Mouse (Mus musculus): ENCODE data around the gene Aldh3a1. TPM values are rescaled to one million over a fixed set of nuclear protein-coding genes. Genes with fewer than 3 reads are reported as not detected.

The Aldh3a1 gene
- polyA plus RNA-seq, 1 experiment = not detected

GRCm38 (mm10) chr11:61174821-61175658 lies 32.3 kb upstream of the Aldh3a1 start, which contains the start of gene Usp22:
Usp22 (minus strand) TSS chr11:61175055.
- H3K4me1 ChIP-seq (ENCODE audit: control insufficient read depth, insufficient read depth, low read length) = no peaks in the 10 kb centered on the region
- 0 out of 2 replicates have a peak, but pooled peaks have one; percentile 43 for TF ChIP-seq EP300 (IDR thresholded peaks at IDR 0.05; ENCODE audit: insufficient read depth, low read depth, low read length)
- no peak for TF ChIP-seq CTCF (IDR thresholded peaks at IDR 0.05; ENCODE audit: low read depth, low read length)
- peak; percentile 72 for TF ChIP-seq POLR2A (IDR thresholded peaks at IDR 0.05; ENCODE audit: insufficient read depth, low read length)
- H3K27ac ChIP-seq (ENCODE audit: insufficient read depth, low read length) = no peak within 1 kb of the TSS
- H3K9me3 ChIP-seq (replicated peaks; ENCODE audit: control insufficient read depth, insufficient read depth, low read length, poor library complexity, severe bottlenecking) = no peaks in the 10 kb centered on the region
- no peaks in the 10 kb centered on the region for H3K27me3 ChIP-seq (ENCODE audit: control insufficient read depth, insufficient read depth, low read length, poor library complexity, severe bottlenecking)
- H3K4me3 ChIP-seq (ENCODE audit: low read depth, low read length) = peak within 1 kb of the TSS; percentile 92
- H3K36me3 ChIP-seq (ENCODE audit: control insufficient read depth, insufficient read depth, low read length, poor library complexity, severe bottlenecking) = no peaks in the 10 kb centered on the region
- peak within 1 kb of the TSS; percentile 72 for H3K9ac ChIP-seq (ENCODE audit: low read depth, poor library complexity, severe bottlenecking)

- no peak overlapping the region for H3K9ac ChIP-seq (ENCODE audit: low read depth, poor library complexity, severe bottlenecking)
- no peak overlapping the region for H3K27ac ChIP-seq (ENCODE audit: insufficient read depth, low read length)
- H3K4me1 ChIP-seq (ENCODE audit: control insufficient read depth, insufficient read depth, low read length) = no peaks in the 10 kb centered on the region
- H3K9me3 ChIP-seq (replicated peaks; ENCODE audit: control insufficient read depth, insufficient read depth, low read length, poor library complexity, severe bottlenecking) = no peaks in the 10 kb centered on the region
- no peak overlapping the region for H3K4me3 ChIP-seq (ENCODE audit: low read depth, low read length)
- no peaks in the 10 kb centered on the region for H3K27me3 ChIP-seq (ENCODE audit: control insufficient read depth, insufficient read depth, low read length, poor library complexity, severe bottlenecking)
- TF ChIP-seq CTCF (IDR thresholded peaks at IDR 0.05; ENCODE audit: low read depth, low read length) (no peak), EP300 (IDR thresholded peaks at IDR 0.05; ENCODE audit: insufficient read depth, low read depth, low read length) (no peak), POLR2A (IDR thresholded peaks at IDR 0.05; ENCODE audit: insufficient read depth, low read length) (no peak)
- no peaks in the 10 kb centered on the region for H3K36me3 ChIP-seq (ENCODE audit: control insufficient read depth, insufficient read depth, low read length, poor library complexity, severe bottlenecking)
These were observed 31.6 kb upstream of the Aldh3a1 start for GRCm38 (mm10) chr11:61175778-61176177.

GRCm38 (mm10) chr11:61176321-61176720 lies 31.0 kb upstream of the Aldh3a1 start:
- Histone ChIP-seq H3K27ac (ENCODE audit: insufficient read depth, low read length) (no peak overlapping the region), H3K4me3 (ENCODE audit: low read depth, low read length) (no peak overlapping the region), H3K4me1 (ENCODE audit: control insufficient read depth, insufficient read depth, low read length) (no peaks in the 10 kb centered on the region), H3K9me3 (replicated peaks; ENCODE audit: control insufficient read depth, insufficient read depth, low read length, poor library complexity, severe bottlenecking) (no peaks in the 10 kb centered on the region), H3K27me3 (ENCODE audit: control insufficient read depth, insufficient read depth, low read length, poor library complexity, severe bottlenecking) (no peaks in the 10 kb centered on the region), H3K9ac (ENCODE audit: low read depth, poor library complexity, severe bottlenecking) (no peak overlapping the region), H3K36me3 (ENCODE audit: control insufficient read depth, insufficient read depth, low read length, poor library complexity, severe bottlenecking) (no peaks in the 10 kb centered on the region)
- TF ChIP-seq CTCF (IDR thresholded peaks at IDR 0.05; ENCODE audit: low read depth, low read length) = no peak
- TF ChIP-seq EP300 (IDR thresholded peaks at IDR 0.05; ENCODE audit: insufficient read depth, low read depth, low read length) = no peak
- no peak for TF ChIP-seq POLR2A (IDR thresholded peaks at IDR 0.05; ENCODE audit: insufficient read depth, low read length)

- TF ChIP-seq CTCF (IDR thresholded peaks at IDR 0.05; ENCODE audit: low read depth, low read length) (no peak), POLR2A (IDR thresholded peaks at IDR 0.05; ENCODE audit: insufficient read depth, low read length) (no peak), EP300 (IDR thresholded peaks at IDR 0.05; ENCODE audit: insufficient read depth, low read depth, low read length) (no peak)
- H3K9ac ChIP-seq (ENCODE audit: low read depth, poor library complexity, severe bottlenecking) = no peak overlapping the region
- no peaks in the 10 kb centered on the region for H3K9me3 ChIP-seq (replicated peaks; ENCODE audit: control insufficient read depth, insufficient read depth, low read length, poor library complexity, severe bottlenecking)
- no peaks in the 10 kb centered on the region for H3K36me3 ChIP-seq (ENCODE audit: control insufficient read depth, insufficient read depth, low read length, poor library complexity, severe bottlenecking)
- no peak overlapping the region for H3K4me3 ChIP-seq (ENCODE audit: low read depth, low read length)
- no peaks in the 10 kb centered on the region for H3K27me3 ChIP-seq (ENCODE audit: control insufficient read depth, insufficient read depth, low read length, poor library complexity, severe bottlenecking)
- no peak overlapping the region for H3K27ac ChIP-seq (ENCODE audit: insufficient read depth, low read length)
- H3K4me1 ChIP-seq (ENCODE audit: control insufficient read depth, insufficient read depth, low read length) = no peaks in the 10 kb centered on the region
These were observed 27.0 kb upstream of the Aldh3a1 start for GRCm38 (mm10) chr11:61180361-61180760.

GRCm38 (mm10) chr11:61181624-61182023 lies 25.7 kb upstream of the Aldh3a1 start:
- Histone ChIP-seq H3K9ac (ENCODE audit: low read depth, poor library complexity, severe bottlenecking) (no peak overlapping the region), H3K9me3 (replicated peaks; ENCODE audit: control insufficient read depth, insufficient read depth, low read length, poor library complexity, severe bottlenecking) (no peaks in the 10 kb centered on the region), H3K4me1 (ENCODE audit: control insufficient read depth, insufficient read depth, low read length) (no peaks in the 10 kb centered on the region), H3K4me3 (ENCODE audit: low read depth, low read length) (no peak overlapping the region), H3K27ac (ENCODE audit: insufficient read depth, low read length) (no peak overlapping the region; the same call in 1 of the 2 replicates), H3K36me3 (ENCODE audit: control insufficient read depth, insufficient read depth, low read length, poor library complexity, severe bottlenecking) (no peaks in the 10 kb centered on the region), H3K27me3 (ENCODE audit: control insufficient read depth, insufficient read depth, low read length, poor library complexity, severe bottlenecking) (no peaks in the 10 kb centered on the region)
- TF ChIP-seq CTCF (IDR thresholded peaks at IDR 0.05; ENCODE audit: low read depth, low read length) (no peak), POLR2A (IDR thresholded peaks at IDR 0.05; ENCODE audit: insufficient read depth, low read length) (no peak), EP300 (IDR thresholded peaks at IDR 0.05; ENCODE audit: insufficient read depth, low read depth, low read length) (no peak)

GRCm38 (mm10) chr11:61183820-61184219 lies 23.5 kb upstream of the Aldh3a1 start:
- H3K4me1 ChIP-seq (ENCODE audit: control insufficient read depth, insufficient read depth, low read length) = no peaks in the 10 kb centered on the region
- no peak for TF ChIP-seq CTCF (IDR thresholded peaks at IDR 0.05; ENCODE audit: low read depth, low read length)
- no peak for TF ChIP-seq EP300 (IDR thresholded peaks at IDR 0.05; ENCODE audit: insufficient read depth, low read depth, low read length)
- TF ChIP-seq POLR2A (IDR thresholded peaks at IDR 0.05; ENCODE audit: insufficient read depth, low read length) = no peak

More at GRCm38 (mm10) chr11:61183820-61184219, 23.5 kb upstream of the Aldh3a1 start:
- Histone ChIP-seq H3K36me3 (ENCODE audit: control insufficient read depth, insufficient read depth, low read length, poor library complexity, severe bottlenecking) (no peaks in the 10 kb centered on the region), H3K9me3 (replicated peaks; ENCODE audit: control insufficient read depth, insufficient read depth, low read length, poor library complexity, severe bottlenecking) (no peaks in the 10 kb centered on the region), H3K27ac (ENCODE audit: insufficient read depth, low read length) (no peak overlapping the region), H3K9ac (ENCODE audit: low read depth, poor library complexity, severe bottlenecking) (no peak overlapping the region), H3K4me3 (ENCODE audit: low read depth, low read length) (no peak overlapping the region), H3K27me3 (ENCODE audit: control insufficient read depth, insufficient read depth, low read length, poor library complexity, severe bottlenecking) (no peaks in the 10 kb centered on the region)
